Mouse (Mus musculus) embryonic fibroblast, embryonic 13.5 days (primary cell): ENCODE data around the gene Snapin.

ENCODE experiments used
- CTCF ChIP-seq: IDR thresholded peaks from 2 replicates; pipeline ENCODE4 v1.5.1; 2011; ENCODE audit warnings: mild to moderate bottlenecking, control low read depth, low read length, moderate library complexity, borderline replicate concordance; ENCODE audit not compliant: insufficient read depth
- POLR2A ChIP-seq: IDR thresholded peaks from 2 replicates; pipeline ENCODE4 v1.6.1; 2011; ENCODE audit warnings: low read depth, mild to moderate bottlenecking, control low read depth, low read length, moderate library complexity

GRCm38 (mm10) chr3:90466311-90466766 lies 24.5 kb downstream of the Snapin start:
- TF ChIP-seq CTCF (peak; percentile 51; the same call in 1 of the 2 replicates), POLR2A (no peak)
